Mouse (Mus musculus): ENCODE data around the gene Col4a6. TPM values are rescaled to one million over a fixed set of nuclear protein-coding genes. Genes with fewer than 3 reads are reported as not detected.

Col4a6 gene
- polyA plus RNA-seq (2012; rRNA removed): 0.47 and 0.73 TPM in 2 replicates

GRCm38 (mm10) chrX:141473470-141474302 lies at the start of gene Col4a6:
Gene Col4a6 (minus strand): TSS chrX:141474076.
- H3K4me1 ChIP-seq (ENCODE audit: control insufficient read depth, insufficient read depth, low read length): no peaks in the 10 kb centered on the region
- H3K27ac ChIP-seq (ENCODE audit: insufficient read depth, low read length): no peak within 1 kb of the TSS
- H3K4me3 ChIP-seq (ENCODE audit: insufficient read depth, low read length): no peak within 1 kb of the TSS; the same call in 1 of the 2 replicates
- no peak for TF ChIP-seq CTCF (IDR thresholded peaks at IDR 0.05; ENCODE audit: extremely low read depth, insufficient read depth, low read length)
- no peak for TF ChIP-seq POLR2A (IDR thresholded peaks at IDR 0.05; ENCODE audit: extremely low read depth, insufficient read depth, low read length)

GRCm38 (mm10) chrX:141503125-141503524 lies 29.2 kb upstream of the Col4a6 start:
- Histone ChIP-seq H3K27ac (ENCODE audit: insufficient read depth, low read length) (no peak overlapping the region), H3K4me1 (ENCODE audit: control insufficient read depth, insufficient read depth, low read length) (no peaks in the 10 kb centered on the region), H3K4me3 (ENCODE audit: insufficient read depth, low read length) (no peak overlapping the region)
- TF ChIP-seq CTCF (IDR thresholded peaks at IDR 0.05; ENCODE audit: extremely low read depth, insufficient read depth, low read length): no peak
- TF ChIP-seq POLR2A (IDR thresholded peaks at IDR 0.05; ENCODE audit: extremely low read depth, insufficient read depth, low read length): no peak

GRCm38 (mm10) chrX:141494545-141494944 lies 20.7 kb upstream of the Col4a6 start:
- no peak overlapping the region for H3K4me3 ChIP-seq (ENCODE audit: insufficient read depth, low read length)
- H3K4me1 ChIP-seq (ENCODE audit: control insufficient read depth, insufficient read depth, low read length): no peaks in the 10 kb centered on the region
- H3K27ac ChIP-seq (ENCODE audit: insufficient read depth, low read length): no peak overlapping the region
- TF ChIP-seq POLR2A (IDR thresholded peaks at IDR 0.05; ENCODE audit: extremely low read depth, insufficient read depth, low read length) (no peak), CTCF (IDR thresholded peaks at IDR 0.05; ENCODE audit: extremely low read depth, insufficient read depth, low read length) (no peak)

GRCm38 (mm10) chrX:141475566-141476327 lies 1.9 kb upstream of the Col4a6 start:
- peak overlapping the region; percentile 21 for H3K4me3 ChIP-seq (ENCODE audit: insufficient read depth, low read length)
- TF ChIP-seq POLR2A (IDR thresholded peaks at IDR 0.05; ENCODE audit: extremely low read depth, insufficient read depth, low read length): no peak
- TF ChIP-seq CTCF (IDR thresholded peaks at IDR 0.05; ENCODE audit: extremely low read depth, insufficient read depth, low read length): no peak
- no peak overlapping the region for H3K27ac ChIP-seq (ENCODE audit: insufficient read depth, low read length)

GRCm38 (mm10) chrX:141475110-141475509 lies 1.2 kb upstream of the Col4a6 start, which contains the start of gene Col4a5:
Gene Col4a5 (plus strand): TSS chrX:141475385.
- H3K4me1 ChIP-seq (ENCODE audit: control insufficient read depth, insufficient read depth, low read length): no peaks in the 10 kb centered on the region
- TF ChIP-seq CTCF (IDR thresholded peaks at IDR 0.05; ENCODE audit: extremely low read depth, insufficient read depth, low read length) (no peak), POLR2A (IDR thresholded peaks at IDR 0.05; ENCODE audit: extremely low read depth, insufficient read depth, low read length) (no peak)
- no peak within 1 kb of the TSS for H3K27ac ChIP-seq (ENCODE audit: insufficient read depth, low read length)

More at GRCm38 (mm10) chrX:141475566-141476327, 1.9 kb upstream of the Col4a6 start:
- H3K4me1 ChIP-seq (ENCODE audit: control insufficient read depth, insufficient read depth, low read length): no peaks in the 10 kb centered on the region

GRCm38 (mm10) chrX:141447936-141448335 lies 25.9 kb downstream of the Col4a6 start:
- no peaks in the 10 kb centered on the region for H3K4me1 ChIP-seq (ENCODE audit: control insufficient read depth, insufficient read depth, low read length)
- H3K4me3 ChIP-seq (ENCODE audit: insufficient read depth, low read length): no peak overlapping the region
- TF ChIP-seq CTCF (IDR thresholded peaks at IDR 0.05; ENCODE audit: extremely low read depth, insufficient read depth, low read length) (no peak), POLR2A (IDR thresholded peaks at IDR 0.05; ENCODE audit: extremely low read depth, insufficient read depth, low read length) (no peak)
- H3K27ac ChIP-seq (ENCODE audit: insufficient read depth, low read length): no peak overlapping the region

More at GRCm38 (mm10) chrX:141475110-141475509, 1.2 kb upstream of the Col4a6 start, which contains the start of gene Col4a5:
- H3K4me3 ChIP-seq (ENCODE audit: insufficient read depth, low read length): peak within 1 kb of the TSS; percentile 21

- no peaks in the 10 kb centered on the region for H3K4me1 ChIP-seq (ENCODE audit: control insufficient read depth, insufficient read depth, low read length)
- no peak overlapping the region for H3K4me3 ChIP-seq (ENCODE audit: insufficient read depth, low read length)
- H3K27ac ChIP-seq (ENCODE audit: insufficient read depth, low read length): no peak overlapping the region
- TF ChIP-seq CTCF (IDR thresholded peaks at IDR 0.05; ENCODE audit: extremely low read depth, insufficient read depth, low read length) (no peak), POLR2A (IDR thresholded peaks at IDR 0.05; ENCODE audit: extremely low read depth, insufficient read depth, low read length) (no peak)
Observed at GRCm38 (mm10) chrX:141439423-141439822, 34.5 kb downstream of the Col4a6 start.

- H3K27ac ChIP-seq (ENCODE audit: insufficient read depth, low read length): no peak overlapping the region
- H3K4me3 ChIP-seq (ENCODE audit: insufficient read depth, low read length): no peak overlapping the region
- TF ChIP-seq POLR2A (IDR thresholded peaks at IDR 0.05; ENCODE audit: extremely low read depth, insufficient read depth, low read length) (no peak), CTCF (IDR thresholded peaks at IDR 0.05; ENCODE audit: extremely low read depth, insufficient read depth, low read length) (no peak)
- H3K4me1 ChIP-seq (ENCODE audit: control insufficient read depth, insufficient read depth, low read length): no peaks in the 10 kb centered on the region
Observed at GRCm38 (mm10) chrX:141436780-141437179, 37.1 kb downstream of the Col4a6 start.

- no peaks in the 10 kb centered on the region for H3K4me1 ChIP-seq (ENCODE audit: control insufficient read depth, insufficient read depth, low read length)
- no peak overlapping the region for H3K4me3 ChIP-seq (ENCODE audit: insufficient read depth, low read length)
- H3K27ac ChIP-seq (ENCODE audit: insufficient read depth, low read length): no peak overlapping the region
- TF ChIP-seq CTCF (IDR thresholded peaks at IDR 0.05; ENCODE audit: extremely low read depth, insufficient read depth, low read length): no peak
Observed at GRCm38 (mm10) chrX:141415318-141415717, 58.6 kb downstream of the Col4a6 start.
